Mouse (Mus musculus): Measurements from ENCODE around the gene Hoxb13. TPM values are rescaled to one million over a fixed set of nuclear protein-coding genes. Genes with fewer than 3 reads are reported as not detected.

The Hoxb13 gene
- total RNA-seq, 2 experiments from 2014 or later, result not detected

DNA sequence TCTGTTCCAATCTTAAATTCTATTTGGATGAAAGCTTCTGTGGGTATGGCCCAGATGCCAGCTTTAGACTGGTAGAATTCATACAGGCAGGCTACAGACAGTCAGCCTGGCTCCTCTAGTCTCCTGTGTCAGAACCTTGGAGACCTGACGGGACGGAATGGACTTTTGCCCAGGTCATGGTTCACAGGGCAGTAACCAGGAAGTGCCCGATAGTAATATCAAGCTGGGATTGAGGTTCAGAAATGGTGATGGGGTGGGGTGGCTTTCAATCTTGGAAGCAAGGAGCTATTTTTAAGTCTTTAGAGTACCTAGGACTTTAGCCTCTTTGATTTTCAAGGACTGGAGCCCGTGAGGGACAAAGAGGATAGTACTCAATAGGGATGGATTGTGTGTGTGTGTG is 6.8 kb upstream of the Hoxb13 start:
- DNase-seq (ENCODE audit: low spot score in 2 of 2), result no peak

DNA sequence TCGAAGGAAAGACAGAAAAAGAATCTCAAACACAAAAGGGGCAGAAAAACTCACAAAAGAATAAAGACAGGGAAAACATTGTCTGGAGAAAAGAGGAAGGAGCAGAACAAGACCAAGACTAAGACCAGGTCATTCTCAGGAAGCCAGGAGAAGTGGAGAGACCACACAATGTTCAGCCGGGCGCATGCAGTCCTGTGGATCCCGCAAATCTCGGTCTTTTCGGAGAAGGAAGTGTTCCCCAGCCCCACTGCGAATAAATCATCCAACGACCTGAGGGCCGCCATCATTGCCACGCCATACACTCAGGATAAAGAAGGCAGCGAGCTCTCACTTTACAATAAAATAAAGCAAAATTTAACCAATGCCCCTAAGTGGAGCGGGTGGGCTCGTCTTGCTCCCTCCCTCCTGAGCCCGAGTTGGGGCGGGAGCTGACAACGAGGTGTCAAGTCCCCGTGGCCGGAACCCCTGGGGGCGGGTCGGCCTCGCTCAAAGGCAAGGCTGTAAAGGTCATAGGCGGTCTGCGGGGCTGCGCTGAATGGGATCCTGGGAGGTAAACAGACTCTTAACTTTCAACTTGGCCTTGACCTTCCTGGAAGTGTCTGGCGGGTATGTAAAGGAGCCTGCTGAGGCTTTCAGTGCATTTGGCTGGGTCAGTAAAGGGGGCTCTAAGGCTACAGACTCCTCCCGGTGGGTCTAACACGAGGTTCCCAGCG is 4.2 kb upstream of the Hoxb13 start:
- no peak for DNase-seq (ENCODE audit: low spot score in 2 of 2)

DNA sequence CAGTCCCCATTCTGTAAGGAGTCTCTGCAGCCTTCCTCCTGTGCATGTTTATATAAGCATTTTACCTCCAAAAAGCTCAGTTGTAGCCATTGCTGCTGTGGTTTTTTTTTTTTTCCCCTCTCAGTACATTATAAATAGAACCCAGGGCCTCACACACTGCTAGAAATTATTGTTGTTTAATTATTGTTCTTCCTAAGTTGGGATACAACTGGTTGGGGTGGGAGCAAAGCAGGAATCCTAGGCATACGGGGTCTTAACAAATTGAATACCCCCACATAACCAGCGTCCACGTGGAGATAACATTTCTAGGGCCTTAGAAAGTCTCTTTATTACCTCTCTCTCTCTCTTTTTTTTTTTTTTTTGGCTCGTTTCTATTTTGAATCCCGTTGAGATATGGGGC is 3.0 kb upstream of the Hoxb13 start:
- DNase-seq (ENCODE audit: low spot score in 2 of 2), result no peak

DNA sequence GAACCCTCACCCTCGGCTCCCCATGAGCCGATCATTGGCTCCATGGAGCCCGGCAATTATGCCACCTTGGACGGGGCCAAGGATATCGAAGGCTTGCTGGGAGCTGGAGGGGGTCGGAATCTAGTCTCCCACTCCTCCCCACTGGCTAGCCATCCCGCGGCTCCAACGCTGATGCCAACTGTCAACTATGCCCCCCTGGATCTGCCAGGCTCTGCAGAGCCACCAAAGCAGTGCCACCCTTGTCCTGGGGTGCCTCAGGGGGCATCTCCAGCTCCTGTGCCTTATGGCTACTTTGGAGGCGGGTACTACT is 240 bp downstream of the Hoxb13 start:
- DNase-seq (ENCODE audit: low spot score in 2 of 2), result no peak

DNA sequence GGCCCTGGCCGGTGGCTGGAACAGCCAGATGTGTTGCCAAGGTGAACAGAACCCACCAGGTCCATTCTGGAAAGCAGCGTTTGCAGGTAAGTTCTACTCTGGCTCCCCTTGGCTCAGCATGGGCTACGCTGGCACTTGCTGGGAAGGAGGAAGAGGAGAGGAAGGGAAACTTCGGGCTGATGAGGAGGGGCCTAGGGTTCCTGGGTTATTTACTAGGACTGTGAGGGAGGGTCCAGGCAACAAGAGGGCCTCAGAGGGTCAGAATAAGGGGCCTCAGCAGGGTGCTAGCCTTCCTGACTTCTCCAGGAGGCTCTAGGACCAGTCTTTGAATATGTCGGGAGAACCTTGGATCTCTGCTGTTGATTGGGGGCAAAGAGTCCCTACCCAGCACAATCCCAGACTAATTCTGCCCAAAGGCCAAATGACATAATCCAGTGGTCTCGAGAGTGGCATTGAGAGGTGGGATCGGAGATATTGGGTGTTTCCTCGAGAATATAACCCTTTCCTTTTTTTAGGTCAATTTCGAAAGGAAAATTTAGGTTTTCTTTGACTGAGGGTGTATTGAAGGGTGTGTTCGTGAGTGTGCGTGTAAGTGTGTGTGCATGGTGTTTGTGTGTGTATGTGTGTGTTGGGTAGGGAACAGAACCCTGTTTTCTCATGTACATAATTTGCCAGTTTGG is 985 bp downstream of the Hoxb13 start:
- DNase-seq (ENCODE audit: low spot score in 2 of 2), result no peak

DNA sequence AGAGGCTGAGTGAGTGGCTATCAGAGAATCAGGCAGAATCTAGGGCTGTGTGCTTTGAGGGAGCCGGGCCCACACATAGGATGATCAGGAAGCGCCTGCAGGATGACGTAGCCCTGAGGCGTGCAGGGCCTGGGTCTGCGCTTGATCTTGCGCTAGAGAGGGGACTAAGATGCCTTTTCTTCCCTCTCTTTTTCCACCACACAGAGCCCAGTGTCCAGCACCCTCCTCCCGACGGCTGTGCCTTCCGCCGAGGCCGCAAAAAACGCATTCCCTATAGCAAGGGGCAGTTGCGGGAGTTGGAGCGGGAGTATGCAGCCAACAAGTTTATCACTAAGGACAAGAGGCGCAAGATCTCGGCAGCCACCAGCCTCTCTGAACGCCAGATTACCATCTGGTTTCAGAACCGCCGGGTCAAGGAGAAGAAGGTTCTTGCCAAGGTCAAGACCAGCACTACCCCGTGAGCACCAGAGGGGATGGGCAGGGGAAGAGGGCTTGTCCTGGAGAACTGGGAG is 1.7 kb downstream of the Hoxb13 start:
- no peak for DNase-seq (ENCODE audit: low spot score in 2 of 2)

DNA sequence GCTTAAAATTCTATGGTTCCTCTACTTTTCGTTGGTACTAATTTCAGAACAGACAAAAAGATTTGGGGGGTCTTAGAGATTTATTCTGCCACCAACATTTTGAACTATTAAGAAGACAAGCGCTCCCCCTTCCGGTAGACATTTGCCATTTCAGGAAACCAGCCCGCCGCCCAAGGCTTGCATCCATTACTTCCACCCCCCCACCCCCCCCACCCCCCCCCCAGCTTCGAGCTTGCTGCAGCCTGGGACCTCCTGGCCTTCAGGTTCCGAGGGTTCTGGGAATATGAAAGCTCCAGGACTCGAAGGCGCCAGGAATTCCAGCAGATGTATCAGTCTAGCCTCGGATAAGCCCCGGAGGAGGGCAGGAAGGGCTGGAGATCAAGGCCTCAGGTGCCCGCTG is 4.5 kb downstream of the Hoxb13 start:
- DNase-seq (ENCODE audit: low spot score in 2 of 2), result peak in 1 of 2 experiments; percentile 29

DNA sequence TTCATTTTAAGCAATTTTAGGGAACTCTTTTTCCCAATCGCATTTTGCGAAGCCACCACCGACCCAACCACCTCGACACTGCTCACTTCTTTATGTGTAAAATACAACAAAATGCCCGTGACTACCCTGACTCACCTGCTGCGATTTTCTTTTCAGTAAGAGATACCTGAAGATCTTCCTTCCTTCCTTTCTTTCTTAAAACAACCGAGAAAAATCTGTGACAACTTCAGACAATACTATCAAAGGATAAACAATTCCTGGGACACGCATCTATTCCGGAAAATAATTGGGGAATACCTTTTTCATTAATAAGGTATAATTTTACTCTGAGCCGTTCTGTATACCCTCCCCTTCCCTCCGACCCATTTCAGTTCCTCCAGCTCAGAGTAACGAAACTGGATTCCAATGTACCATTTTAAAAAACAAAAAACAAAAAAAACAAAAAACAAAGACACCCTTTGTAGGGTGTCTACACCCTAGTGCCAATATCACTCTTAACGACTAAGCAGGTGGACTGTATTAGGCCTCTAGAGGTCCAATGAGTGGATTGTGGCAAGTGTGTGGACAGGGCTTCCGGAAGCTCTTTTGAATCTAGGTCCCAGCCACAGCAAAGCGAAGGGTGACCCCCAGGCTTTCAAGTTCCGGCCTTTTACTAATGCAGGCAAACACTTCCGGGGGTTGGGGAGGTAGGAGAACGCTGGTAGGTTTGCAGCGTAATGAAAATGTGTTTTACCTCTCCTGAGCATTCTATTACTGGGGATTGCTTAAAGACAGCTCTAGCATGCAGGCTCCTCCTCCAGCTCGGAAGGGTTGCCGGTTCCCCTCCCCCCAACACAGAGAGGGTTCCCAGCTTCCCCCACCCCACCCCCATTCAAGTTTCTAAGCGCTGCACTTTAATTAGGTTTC is 5.3 kb downstream of the Hoxb13 start:
- DNase-seq (ENCODE audit: low spot score in 2 of 2), result no peak

DNA sequence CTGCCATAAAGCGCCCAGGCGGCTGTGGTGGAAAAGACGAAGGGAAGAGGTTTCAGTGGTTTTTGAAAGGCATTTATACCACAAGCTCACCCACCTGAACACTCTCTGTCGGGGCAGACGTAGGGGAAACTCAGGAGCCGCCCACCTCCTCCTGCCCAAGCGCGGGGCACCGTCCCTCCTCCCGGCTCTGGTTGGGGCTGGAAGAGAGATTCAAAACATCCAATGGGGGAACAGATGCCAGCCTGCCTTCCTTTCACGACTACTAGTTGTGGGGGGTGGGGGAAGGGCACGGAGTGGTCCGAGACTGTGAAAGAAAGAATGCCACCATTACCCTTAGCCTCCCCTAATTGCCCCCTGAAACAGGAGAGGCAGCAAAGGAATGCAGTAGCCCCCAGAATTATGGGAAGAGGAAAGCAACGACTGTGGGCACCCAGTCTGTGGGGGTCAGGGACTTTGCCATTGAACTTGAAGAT is 6.1 kb downstream of the Hoxb13 start:
- DNase-seq (ENCODE audit: low spot score in 2 of 2), result no peak

DNA sequence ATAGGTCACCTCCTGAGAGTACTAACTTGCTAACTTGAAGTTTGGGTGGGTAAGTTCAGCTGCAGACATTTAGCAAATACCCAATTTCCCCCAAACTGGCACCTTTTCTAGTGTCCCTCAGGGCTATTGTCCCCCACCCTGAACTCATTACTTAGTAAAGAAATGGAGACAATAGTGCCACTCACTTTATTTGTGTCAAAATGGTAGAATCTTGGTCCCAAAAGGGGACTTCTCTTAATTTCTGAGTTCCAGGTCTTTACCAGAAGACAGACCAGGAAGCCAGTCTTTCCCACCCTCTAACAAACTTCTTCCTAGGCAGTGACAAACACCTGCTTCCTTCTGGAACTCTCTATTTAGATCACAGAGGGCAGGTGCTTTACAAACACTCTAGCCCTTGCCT is 7.6 kb downstream of the Hoxb13 start:
- no peak for DNase-seq (ENCODE audit: low spot score in 2 of 2)

DNA sequence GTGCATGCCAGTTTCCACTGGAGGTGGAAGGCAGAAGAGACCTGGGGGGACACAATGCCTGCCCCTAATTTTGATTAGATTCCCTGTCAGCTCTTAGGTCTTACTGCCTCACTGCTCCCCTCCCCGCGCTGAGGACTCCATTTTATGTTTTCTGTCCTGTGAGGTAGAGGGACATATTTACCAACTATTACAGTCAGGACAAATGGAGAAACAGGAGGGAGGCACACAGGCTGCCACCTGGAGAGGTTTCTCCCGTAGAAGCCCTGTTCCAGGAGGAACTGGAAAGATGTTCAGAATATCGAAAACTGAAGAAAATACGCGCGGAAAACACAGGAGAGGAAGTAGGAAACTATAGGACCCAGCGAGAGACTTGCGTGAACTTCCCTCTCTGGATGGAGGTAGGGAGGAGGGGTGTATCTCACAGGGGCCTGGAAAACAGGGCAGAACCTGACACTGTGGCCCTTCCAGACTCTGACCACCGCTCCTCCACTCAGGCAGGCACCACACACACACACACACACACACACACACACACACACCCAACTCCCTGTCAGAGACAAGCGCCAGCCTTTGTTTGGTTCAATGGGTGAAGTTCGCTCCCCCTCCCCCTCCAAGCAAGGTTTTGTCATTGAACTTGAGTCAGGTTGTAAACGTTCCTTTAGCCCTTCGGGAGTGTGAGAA is 8.4 kb downstream of the Hoxb13 start:
- no peak for DNase-seq (ENCODE audit: low spot score in 2 of 2)

DNA sequence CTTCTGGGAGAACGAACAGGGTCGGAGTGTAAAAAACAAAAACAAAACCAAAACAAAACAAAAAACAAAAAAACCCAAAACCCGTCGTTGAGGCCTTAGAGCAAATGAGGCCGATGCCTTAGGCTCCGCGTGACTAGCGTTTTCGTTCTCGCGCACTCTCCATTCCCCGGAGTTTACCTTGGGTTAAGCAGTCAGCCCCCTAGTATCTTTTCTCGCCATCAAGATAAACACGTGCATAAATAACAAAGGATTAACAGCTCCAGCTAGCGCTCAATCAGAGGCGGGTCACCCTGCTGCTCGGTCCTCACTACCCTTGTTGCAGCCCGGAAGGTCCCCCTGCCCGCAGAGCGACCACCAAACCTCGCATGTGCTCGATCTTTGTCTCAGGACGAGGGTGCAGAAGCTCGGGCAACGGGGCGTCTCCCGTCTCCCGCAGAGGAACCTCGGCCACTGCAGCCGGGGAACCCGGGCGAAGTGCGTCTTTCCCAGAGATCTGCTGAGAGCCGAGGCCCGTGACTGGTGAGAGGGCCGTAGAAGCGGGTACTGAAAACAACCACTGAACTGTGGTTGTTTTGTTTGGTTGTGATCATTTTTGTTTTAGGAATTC is 9.2 kb downstream of the Hoxb13 start:
- DNase-seq (ENCODE audit: low spot score in 2 of 2), result no peak

DNA sequence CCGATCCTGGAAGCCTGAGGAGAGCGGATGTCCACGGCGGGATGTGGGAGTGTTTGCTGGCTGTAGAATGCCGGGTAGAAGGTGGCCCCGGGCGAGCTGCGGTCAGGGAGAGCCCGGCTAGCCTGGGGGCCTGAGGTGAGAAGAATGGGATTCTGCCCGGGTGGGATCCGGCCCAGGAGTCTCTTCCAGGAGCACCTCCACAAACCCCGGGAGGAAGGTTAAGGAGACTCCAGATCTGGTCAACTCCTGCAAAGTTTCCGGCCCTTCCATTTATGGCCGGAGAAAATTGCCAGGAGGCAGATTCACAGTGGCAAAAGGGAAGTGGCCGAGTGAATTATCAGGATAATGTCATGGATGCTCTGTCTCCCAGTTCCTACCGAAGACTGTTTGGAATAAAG is 9.7 kb downstream of the Hoxb13 start:
- no peak for DNase-seq (ENCODE audit: low spot score in 2 of 2)

DNA sequence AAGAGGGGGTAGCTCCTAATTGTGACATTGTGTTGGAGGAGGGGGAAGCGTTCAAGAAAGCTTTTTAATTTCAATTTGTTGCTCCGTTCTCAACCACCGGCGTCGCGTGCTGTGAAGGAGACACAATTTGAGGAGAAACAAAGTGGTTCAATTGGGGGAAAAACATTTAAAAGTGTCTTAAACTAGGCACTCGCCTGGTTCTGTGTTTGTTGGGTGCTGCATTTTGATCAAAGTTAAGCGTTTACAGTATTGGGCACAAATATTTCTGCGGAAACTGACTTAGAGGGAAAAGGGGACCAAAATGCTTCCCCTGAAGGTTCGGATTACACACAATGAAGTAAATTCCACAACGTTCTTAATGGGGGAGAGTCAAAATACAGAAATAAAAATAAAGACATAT is 10.2 kb downstream of the Hoxb13 start:
- no peak for DNase-seq (ENCODE audit: low spot score in 2 of 2)

DNA sequence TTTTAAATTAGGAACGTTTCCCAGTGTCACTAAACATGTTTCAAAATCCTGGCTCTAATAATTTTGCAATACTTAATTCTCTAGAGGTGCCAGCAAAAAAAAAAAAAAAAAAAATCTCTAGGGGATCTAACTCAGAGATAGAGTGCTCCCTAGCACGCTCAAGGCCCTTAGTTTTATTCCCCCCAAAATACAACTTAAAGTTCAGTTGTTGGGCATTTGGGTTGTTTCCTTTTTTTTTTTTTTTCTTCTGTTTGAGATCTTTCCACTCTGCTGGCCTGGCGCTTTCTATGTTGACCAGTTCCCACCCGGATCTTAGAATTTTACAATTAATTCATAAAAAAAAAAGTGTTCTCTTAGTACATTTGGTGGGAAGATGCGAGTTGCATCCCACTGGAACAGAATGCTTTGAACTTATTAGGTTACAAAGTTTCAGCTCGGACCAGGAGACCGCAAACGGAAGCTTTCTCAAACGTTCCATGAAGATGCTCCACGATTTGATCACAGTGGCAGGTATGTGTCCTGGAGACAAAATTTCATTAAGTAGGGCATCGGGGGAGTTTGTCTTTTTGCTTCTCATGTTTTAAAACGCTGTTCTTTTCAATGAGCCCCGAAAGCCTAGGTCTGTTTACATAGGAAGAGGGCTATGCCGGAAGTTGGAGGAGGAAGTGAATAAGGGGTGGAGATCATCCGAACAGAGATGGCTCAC is 11.5 kb downstream of the Hoxb13 start:
- no peak for DNase-seq (ENCODE audit: low spot score in 2 of 2)

DNA sequence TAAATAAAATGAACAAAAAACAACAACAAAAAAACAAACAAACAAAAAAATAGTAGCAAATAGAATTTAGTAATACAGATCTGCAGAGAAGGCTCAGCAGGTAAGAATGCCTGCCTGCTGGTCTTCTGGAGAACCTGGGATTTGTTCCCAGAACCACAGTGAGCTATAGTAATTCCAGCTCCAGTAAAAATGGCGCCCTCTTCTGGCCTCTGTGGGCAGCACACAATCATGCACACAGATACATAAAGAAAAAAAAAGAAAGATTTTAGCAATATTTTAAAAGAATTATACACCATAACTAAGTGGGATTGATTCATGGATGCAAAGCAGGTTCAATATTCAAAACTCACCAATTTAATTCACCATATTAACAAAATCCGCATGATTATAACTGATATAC is 29.7 kb downstream of the Hoxb13 start:
- DNase-seq (ENCODE audit: low spot score in 2 of 2), result no peak

DNA sequence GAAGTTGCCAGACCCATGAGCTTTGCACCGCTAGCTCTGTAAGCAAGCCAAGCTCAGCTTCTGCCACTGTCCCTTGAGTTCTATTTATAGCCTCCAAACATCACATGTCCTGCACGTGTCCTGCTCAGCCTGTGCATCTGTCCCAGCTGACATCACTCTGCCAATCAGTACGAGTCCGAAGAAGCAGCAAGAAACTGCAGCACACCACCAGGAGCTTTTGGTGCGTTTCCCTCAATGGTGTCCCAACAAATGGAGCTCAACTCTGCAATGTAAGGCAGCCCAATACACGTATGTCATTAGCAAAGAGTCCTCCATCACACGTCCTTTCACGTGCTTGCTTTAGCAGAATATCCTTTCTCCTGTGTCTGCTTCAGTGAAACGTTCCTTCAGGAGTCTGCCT is 33.6 kb downstream of the Hoxb13 start:
- no peak for DNase-seq (ENCODE audit: low spot score in 2 of 2)

DNA sequence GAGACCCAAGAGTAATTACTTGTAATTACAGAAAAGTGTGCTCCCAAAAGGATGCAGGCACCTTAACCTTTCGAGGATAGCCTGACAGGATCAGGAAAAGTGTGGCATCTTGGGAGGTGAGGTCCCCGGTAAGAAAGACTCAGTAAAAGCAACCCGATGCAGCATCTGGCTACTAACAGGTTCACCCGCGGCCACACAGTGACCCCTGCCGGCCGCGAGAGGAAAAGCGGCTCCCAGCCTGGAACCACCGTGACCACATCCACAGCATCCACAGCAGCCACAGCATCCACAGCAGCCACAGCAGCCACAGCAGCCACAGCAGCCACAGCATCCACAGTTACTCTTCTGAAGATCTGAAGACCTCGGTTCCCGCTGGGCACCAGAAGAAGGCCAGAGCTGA is 40.8 kb downstream of the Hoxb13 start:
- peak; percentile 28 to 44 for DNase-seq (ENCODE audit: low spot score in 2 of 2)

DNA sequence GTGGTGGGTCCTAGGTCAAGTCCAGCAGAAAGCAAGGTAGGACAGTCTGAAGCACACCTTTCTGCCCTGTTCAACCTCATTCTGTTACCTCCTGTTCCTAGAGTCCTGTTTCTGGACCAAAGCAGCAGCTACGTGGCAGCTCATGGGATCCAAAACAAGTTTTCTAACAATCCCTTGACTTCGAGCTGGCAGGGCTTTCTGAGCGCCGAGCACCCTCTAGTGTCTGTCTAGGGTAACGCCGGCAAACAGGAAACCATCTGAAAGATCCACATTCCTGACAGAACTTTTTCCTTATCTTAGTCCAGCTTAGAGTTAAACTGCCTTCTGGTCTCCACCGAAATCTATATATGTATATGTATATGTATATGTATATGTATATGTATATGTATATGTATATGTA is 46.1 kb downstream of the Hoxb13 start:
- DNase-seq (ENCODE audit: low spot score in 2 of 2), result peak in 1 of 2 experiments; percentile 47

Measured in gastrocnemius, postnatal 4 days (tissue).